Mouse (Mus musculus) kidney, postnatal 14 days (tissue): Measurements from ENCODE around the gene Ubald2.
"Not testable (repeated sequence)": the region's sequence is repeated elsewhere in the genome, so short reads cannot be mapped to it uniquely, and the experiment has no call there.

Experiments
- DNase-seq: peaks from one replicate; pipeline ENCODE4 v3.0.0; 2022; ENCODE audit warnings: mixed read lengths

Ubald2 gene

DNA sequence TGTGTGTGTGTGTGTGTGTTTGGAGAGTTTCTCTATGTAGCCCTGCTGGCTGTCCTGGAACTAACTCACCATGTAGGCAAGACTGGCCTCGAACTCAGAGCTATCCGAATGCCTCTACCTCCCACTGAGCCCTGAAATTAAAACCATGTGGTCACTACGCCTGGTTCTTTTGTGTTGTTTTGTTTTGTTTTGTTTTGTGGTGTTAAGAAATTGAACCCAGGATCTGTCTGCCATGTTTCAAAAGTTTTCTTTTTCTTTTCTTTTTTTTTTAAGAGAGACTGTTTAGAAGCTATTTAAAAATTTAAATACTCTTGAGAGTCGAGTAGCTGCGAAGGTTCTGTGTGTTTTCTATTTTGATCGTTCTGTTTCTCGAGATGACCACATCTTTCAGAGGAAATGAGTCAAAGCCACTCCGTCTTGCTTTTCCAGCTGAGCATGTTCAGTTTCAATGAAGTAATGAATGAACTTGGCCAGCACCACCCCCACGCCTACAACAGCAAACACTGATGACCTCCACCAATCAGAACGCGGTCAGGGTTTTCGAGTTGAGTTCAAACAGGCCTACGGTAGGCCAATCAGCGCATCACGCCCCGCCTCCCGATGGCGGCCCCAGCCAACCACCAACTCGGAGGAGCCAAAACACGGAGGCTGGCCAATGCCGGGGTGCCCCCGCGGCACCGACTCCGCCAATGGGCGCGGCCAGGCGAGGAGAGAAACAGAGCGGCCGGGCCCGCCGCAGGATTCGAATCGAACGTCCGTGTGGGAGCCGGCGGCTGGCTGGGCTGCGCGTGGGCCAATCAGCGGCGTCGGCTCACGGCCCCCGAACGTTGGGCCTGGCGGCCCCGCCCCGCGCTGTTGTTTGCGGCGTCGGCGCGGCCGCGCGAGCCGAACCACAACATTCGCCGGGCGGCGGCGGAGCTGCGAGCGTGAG lies at the start of gene Ubald2:
TSS of gene Ubald2 (plus strand) at position 739 of the 931 bp plus-strand sequence.
- peak; percentile 100 for DNase-seq

DNA sequence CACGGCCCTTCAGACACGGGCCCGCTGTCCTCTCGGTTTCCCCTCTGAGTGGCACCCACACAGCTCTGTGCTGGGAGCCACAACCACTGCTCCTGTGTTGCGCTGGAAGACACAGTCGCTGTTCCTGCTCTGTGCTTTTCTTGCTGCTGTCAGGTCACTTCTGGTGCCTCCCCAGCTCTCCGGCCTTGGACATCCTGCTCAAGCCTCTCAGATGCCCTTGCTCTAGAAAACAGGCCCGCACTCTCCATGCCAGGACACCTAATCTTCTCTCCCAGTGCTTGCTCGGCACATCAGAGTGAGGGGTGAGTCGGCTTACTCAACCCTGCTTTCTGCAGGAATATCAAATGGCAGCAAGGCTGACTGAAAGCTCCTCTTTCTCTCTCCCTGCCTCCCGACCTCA lies 49.7 kb upstream of the Ubald2 start:
- no peak for DNase-seq

- DNase-seq: no peak
Measured at GRCm38 (mm10) chr11:116385999-116386398, 47.9 kb upstream of the Ubald2 start.

DNA sequence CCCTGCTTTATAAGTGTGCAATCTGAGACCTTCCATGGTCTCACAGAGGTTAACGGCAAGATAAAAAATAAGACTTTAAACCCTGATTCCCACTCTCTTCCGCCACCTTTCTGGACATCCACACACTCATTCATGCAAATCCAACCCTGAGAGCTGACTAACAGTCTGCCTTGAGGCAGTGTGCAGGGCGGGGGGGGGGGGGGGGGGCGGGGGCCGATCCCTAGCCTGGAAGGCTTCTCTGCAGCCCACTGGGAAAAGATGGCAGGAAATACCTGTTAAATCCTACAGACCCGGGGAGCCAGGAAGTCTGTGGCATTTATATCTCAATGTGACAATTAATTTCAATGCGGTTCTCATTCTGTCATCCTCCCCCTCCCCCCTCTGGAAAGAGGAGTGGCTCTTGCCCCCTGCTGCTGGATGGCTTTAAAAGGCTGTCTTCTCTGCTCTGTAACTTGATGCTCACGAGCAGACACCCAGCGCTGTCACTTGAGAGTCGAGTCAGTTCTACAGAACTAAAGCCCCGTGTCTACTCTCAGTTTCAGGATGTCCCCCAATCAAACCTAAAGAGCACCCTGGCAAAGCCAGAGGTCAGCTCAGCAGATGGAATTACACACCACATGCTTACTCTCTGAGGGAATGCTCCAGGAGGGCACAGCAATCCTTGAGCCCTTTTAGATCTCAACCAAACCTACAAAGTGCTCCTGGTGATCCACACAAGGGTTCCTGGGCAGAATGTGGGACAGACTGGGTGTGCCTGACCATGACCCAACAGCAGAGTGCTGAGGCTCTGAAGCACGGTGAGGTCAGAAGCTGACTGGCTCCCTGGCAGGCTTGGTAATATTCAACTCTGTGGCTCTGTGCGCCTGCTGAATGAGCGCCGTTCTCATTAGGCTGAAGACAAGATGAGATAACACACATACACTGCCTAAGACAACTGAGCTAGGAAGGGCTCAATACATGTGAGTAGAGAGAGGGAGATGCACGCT lies 46.5 kb upstream of the Ubald2 start:
- DNase-seq: peak; percentile 63

DNA sequence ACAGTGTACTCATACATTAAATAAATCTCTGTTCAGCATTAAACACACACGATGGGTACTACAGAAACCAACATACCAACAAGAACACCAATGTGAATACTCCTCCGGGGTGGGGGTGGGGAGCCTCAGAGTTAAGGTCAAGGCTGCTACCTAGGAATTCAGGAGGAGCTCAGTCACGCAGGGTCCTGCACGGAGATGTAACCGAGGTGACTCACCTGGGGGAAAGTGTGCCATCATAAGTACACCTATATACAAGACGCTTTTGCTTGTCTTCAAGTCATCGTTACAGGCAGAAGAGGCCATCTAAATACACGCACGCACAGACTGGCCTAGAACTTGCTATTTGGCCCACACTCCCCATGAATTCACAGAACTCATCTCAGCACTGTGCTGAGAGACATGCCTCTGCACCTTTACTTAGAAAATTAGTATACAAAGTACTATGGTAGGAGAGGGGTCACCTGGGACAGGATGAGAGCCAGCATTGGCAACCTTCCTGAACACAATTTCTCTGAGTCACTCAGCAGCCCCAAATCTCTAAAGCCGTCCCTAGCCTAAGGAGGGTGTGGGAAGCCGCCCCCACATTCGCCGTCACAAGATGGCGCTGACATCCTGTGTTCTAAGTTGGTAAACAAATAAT lies 44.9 kb upstream of the Ubald2 start:
- DNase-seq: peak; percentile 55

GRCm38 (mm10) chr11:116394769-116395168 lies 39.1 kb upstream of the Ubald2 start:
- no peak for DNase-seq

- peak; percentile 42 for DNase-seq
Measured at GRCm38 (mm10) chr11:116396276-116396933, 37.5 kb upstream of the Ubald2 start.

GRCm38 (mm10) chr11:116396934-116397330 lies 37.0 kb upstream of the Ubald2 start:
- no peak for DNase-seq

DNA sequence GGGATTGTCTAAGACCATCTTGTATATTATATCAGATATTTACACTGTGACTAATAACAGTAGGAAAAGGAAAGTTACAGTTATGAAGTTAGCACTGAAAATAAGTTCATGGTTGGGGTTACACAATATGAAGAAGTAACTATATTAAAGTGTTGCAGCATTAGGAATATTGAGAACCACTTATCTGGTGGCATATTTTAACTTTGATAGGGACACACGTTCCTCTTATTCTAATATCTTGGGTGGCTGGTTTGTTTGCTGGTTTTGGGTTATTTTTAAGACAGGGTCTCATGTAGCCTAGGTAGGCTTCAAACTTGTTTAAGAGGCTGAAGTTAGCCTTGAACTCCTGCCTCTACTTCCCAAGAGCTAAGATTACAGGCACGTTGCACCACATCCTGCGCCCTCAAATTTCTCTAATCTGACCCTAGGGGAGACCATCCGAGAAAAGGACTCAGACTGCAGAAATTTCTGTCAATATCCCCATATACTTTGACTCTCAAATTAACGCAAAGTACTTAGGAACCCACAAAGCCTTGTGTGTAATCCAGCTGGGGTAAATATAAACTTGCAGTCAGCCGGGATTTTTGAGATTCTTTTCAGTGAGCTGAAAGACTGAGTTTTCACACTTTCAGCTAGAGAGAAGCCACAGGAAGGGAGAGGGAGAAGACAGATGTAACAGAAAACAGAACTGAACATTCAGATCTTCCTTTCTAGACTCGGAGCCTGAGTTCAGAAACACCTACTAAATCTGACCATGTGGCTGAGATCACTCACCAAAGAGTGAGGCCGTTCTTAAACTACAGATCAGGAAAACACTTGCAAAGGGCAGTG lies 36.2 kb upstream of the Ubald2 start:
- DNase-seq: no peak

DNA sequence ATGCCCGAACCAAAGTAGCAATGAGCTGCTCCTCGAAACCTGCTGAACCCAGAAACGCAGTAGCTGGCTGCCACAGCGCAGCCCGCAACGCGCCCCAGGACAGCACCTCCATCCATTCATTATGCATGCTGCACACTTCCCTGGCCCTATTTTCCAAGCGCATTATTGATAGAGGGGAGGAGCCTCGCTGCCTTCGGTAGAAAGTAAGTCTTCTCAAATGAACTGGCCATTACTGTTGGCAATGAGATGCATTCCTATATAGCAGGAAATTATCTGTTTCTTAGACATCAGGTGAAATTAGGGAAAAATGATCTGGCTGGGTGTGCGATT lies 35.6 kb upstream of the Ubald2 start:
- DNase-seq: no peak

GRCm38 (mm10) chr11:116400560-116400959 lies 33.3 kb upstream of the Ubald2 start:
- peak; percentile 39 for DNase-seq

- DNase-seq: no peak
Measured at GRCm38 (mm10) chr11:116405601-116406000, 28.3 kb upstream of the Ubald2 start.

DNA sequence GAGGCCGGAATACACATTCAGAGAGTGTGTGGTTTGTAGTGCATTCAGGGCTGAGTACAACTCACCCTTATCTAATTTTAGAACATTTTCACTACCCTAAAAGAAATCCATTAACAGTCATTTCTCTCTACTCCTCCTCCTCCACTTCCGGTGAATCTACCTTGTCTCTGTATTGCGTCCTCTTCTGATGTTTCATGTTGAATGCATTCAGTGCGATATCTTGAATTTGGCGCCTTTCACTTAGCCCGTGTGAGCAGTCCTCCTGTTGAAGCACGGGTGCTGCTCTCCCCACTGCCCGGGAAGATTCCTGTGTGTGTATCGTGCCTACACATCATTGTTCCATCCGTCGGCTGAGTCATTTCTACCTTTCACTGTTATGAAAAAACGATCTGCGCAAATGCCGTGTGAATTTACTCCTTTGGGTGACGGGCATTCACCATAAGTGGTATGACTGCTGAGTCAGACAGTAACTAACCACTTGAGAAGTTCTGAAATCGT lies 27.6 kb upstream of the Ubald2 start:
- DNase-seq: no peak

- DNase-seq: no peak
Measured at GRCm38 (mm10) chr11:116409008-116409407, 24.9 kb upstream of the Ubald2 start.

DNA sequence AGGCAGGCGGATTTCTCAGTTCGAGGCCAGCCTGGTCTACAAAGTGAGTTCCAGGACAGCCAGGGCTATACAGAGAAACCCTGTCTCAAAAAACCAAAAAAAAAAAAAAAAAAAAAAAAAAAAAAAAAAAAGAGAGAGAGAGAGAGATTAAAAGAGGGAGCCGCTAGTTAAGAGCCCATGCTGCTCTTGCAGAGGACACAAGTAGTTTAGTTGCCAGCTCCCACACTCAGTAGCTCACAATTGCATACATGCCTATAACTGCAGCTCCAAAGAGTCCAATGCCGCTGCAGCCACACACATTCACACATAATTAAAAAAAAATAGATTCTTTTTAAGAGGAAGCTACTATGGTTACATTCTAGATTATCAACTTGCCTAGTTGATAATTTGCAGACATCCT lies 23.5 kb upstream of the Ubald2 start:
- not testable (repeated sequence) for DNase-seq

GRCm38 (mm10) chr11:116411582-116411981 lies 22.3 kb upstream of the Ubald2 start:
- no peak for DNase-seq

GRCm38 (mm10) chr11:116412028-116412827 lies 21.7 kb upstream of the Ubald2 start:
- DNase-seq: no peak

GRCm38 (mm10) chr11:116412904-116413630 lies 20.8 kb upstream of the Ubald2 start, which contains the start of gene Rnf157:
Gene Rnf157 (minus strand): TSS chr11:116413032.
- DNase-seq: peak; percentile 90

DNA sequence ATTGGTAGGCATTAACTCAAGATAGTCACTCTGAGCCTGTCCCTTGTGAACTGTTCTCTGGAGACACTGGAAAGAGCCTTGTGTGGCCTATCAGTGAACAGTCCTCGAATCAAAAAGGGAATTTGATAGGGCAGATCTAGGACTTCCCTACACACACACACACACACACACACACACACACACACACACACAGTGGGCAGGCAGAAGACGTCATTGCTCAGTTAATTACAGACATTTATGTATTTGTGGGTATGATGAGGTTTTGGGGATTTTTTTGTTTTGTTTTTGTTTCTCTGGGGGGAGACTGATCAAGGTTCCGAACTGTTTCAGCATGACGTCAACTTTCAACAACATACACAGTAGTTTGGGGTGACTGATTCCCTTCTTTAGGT lies 20.3 kb upstream of the Ubald2 start:
- no peak for DNase-seq
